Mouse (Mus musculus): ENCODE results near the gene Pygo2. TPM values are rescaled to one million over a fixed set of nuclear protein-coding genes. Genes with fewer than 3 reads are reported as not detected.
A peak's percentile ranks its signal among the peaks of the same experiment; 100 is the strongest.

The Pygo2 gene
- total and polyA plus RNA-seq, 3 experiments = 12.5 to 15.3 (median 14.4) TPM

GRCm38 (mm10) chr3:89458372-89458964, 28.5 kb downstream of the Pygo2 start:
- no peak for DNase-seq
- Histone ChIP-seq H3K9ac (ENCODE audit: low read depth, low read length) (no peak overlapping the region), H3K79me2 (replicated peaks; ENCODE audit: control insufficient read depth, insufficient read depth, low read length) (no peaks in the 10 kb centered on the region), H3K27ac (peak overlapping the region; percentile 59), H3K27me3 (ENCODE audit: control insufficient read depth, insufficient read depth, low read length) (no peaks in the 10 kb centered on the region), H3K4me3 (peak overlapping the region; percentile 72), H3K36me3 (ENCODE audit: control insufficient read depth, insufficient read depth, low read length) (no peaks in the 10 kb centered on the region; the same call in 1 of the 2 replicates), H3K4me1 (ENCODE audit: control insufficient read depth, insufficient read depth, low read length) (no peaks in the 10 kb centered on the region; the same call in 1 of the 2 replicates)
- 36% methylated on average over 13 of the region's 13 CpGs for WGBS
- intact Hi-C loops (cut with DNase I) = loop anchor here (2.0 to 5.0 kb wide), 4 partner anchors 28 to 269 kb away; partner anchors contain the start of genes Flad1 and Pygo2
- TF ChIP-seq CTCF (IDR thresholded peaks at IDR 0.05) = no peak
- TF ChIP-seq EP300 (IDR thresholded peaks at IDR 0.05; ENCODE audit: insufficient read depth, low read depth, low read length) = no peak
- no peak for TF ChIP-seq POLR2A (IDR thresholded peaks at IDR 0.05; ENCODE audit: insufficient read depth, low read depth, low read length)

DNA sequence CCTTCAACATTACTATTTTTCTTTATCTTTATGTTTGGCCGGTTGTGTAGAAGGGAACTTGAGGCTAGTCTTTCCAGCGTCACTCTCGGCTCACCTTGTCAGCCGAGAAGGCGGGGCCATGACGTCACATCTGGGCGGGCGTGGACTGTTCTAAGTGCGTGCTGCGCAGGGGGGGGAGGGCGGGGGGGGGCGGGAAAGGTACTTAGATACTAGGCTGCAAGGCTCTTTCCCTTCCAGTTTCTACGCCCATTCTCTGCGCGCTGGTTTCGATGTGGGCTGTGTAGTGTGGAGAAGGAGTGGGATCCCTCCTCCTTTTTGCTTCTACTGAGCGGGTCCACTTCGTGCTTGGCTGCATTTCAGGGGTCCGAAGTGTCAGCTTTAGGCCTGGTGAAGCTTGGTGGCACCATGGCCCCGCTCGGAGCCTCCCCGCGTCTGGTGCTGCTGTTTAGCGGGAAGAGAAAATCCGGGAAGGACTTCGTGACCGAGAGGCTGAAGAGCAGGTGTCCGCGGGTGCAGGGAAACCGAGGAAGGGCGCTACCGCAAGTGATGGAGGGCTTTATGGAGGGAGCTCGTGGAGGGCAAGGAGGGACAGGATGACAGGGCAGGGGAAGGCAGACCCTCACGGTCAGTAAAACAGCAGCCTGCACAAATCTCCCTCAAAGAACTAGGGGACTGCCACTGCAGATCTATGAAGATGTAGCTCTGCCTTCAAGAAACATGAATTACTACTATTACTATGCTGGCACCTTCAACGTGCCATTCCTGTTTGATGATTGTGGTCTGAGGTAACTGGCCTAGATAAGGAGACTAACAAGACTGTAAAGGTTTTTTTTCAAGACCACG, 29.2 kb downstream of the Pygo2 start:
- Histone ChIP-seq H3K9ac (ENCODE audit: low read depth, low read length) (peak overlapping the region; percentile 64), H3K79me2 (replicated peaks; ENCODE audit: control insufficient read depth, insufficient read depth, low read length) (no peaks in the 10 kb centered on the region), H3K27ac (peak overlapping the region; percentile 59), H3K27me3 (ENCODE audit: control insufficient read depth, insufficient read depth, low read length) (no peaks in the 10 kb centered on the region), H3K4me3 (peak overlapping the region; percentile 72), H3K4me1 (ENCODE audit: control insufficient read depth, insufficient read depth, low read length) (no peaks in the 10 kb centered on the region; the same call in 1 of the 2 replicates), H3K36me3 (ENCODE audit: control insufficient read depth, insufficient read depth, low read length) (no peaks in the 10 kb centered on the region; the same call in 1 of the 2 replicates)
- intact Hi-C loops (cut with DNase I) = loop anchor here (2.0 to 5.0 kb wide), 4 partner anchors 28 to 268 kb away; partner anchors contain the start of genes Flad1 and Pygo2
- 1% methylated on average over 36 of the region's 36 CpGs for WGBS
- DNase-seq = peak; percentile 90 to 94
- TF ChIP-seq POLR2A (IDR thresholded peaks at IDR 0.05; ENCODE audit: insufficient read depth, low read depth, low read length) (peak; percentile 62; the same call in 1 of the 2 replicates), CTCF (IDR thresholded peaks at IDR 0.05) (no peak)

GRCm38 (mm10) chr3:89468268-89468667, 38.3 kb downstream of the Pygo2 start:
- TF ChIP-seq CTCF (IDR thresholded peaks at IDR 0.05) (no peak), EP300 (IDR thresholded peaks at IDR 0.05; ENCODE audit: insufficient read depth, low read depth, low read length) (no peak), POLR2A (IDR thresholded peaks at IDR 0.05; ENCODE audit: insufficient read depth, low read depth, low read length) (no peak)
- no peak for DNase-seq
- WGBS = 60% methylated on average over 4 of the region's 4 CpGs
- Histone ChIP-seq H3K79me2 (replicated peaks; ENCODE audit: control insufficient read depth, insufficient read depth, low read length) (no peaks in the 10 kb centered on the region), H3K27me3 (ENCODE audit: control insufficient read depth, insufficient read depth, low read length) (no peaks in the 10 kb centered on the region), H3K4me1 (ENCODE audit: control insufficient read depth, insufficient read depth, low read length) (no peaks in the 10 kb centered on the region), H3K27ac (no peak overlapping the region), H3K4me3 (no peak overlapping the region), H3K36me3 (ENCODE audit: control insufficient read depth, insufficient read depth, low read length) (no peaks in the 10 kb centered on the region), H3K9ac (ENCODE audit: low read depth, low read length) (no peak overlapping the region)
- intact Hi-C loops (cut with DNase I) = no loop called here

DNA sequence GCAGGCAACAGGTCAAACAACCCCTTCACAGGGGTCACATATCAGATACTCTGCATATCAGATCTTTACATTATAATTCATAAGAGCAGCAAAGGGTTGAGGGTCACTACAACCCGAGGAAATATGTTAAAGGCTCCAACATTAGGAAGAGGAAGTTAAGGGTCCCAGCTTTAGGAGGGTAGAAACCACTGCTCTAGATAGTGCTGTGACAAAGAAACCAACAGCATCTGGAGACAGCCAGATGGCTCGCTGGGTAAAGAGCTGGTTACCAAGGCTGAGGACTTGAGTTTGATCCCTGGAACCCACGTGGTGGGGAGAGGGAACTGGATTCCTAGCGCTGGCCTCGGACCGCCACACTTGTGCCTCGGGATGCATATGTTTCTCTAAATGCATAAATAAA, 42.3 kb downstream of the Pygo2 start:
- H3K4me3 ChIP-seq = no peak overlapping the region
- DNase-seq = no peak
- intact Hi-C loops (cut with DNase I) = no loop called here
- H3K27ac ChIP-seq = no peak overlapping the region
- no peak for TF ChIP-seq EP300 (IDR thresholded peaks at IDR 0.05; ENCODE audit: insufficient read depth, low read depth, low read length)
- TF ChIP-seq POLR2A (IDR thresholded peaks at IDR 0.05; ENCODE audit: insufficient read depth, low read depth, low read length) = no peak
- TF ChIP-seq CTCF (IDR thresholded peaks at IDR 0.05) = no peak
- H3K4me1 ChIP-seq (ENCODE audit: control insufficient read depth, insufficient read depth, low read length) = no peaks in the 10 kb centered on the region
- H3K36me3 ChIP-seq (ENCODE audit: control insufficient read depth, insufficient read depth, low read length) = no peaks in the 10 kb centered on the region
- H3K79me2 ChIP-seq (replicated peaks; ENCODE audit: control insufficient read depth, insufficient read depth, low read length) = no peaks in the 10 kb centered on the region
- 75% methylated on average over 7 of the region's 7 CpGs for WGBS
- no peaks in the 10 kb centered on the region for H3K27me3 ChIP-seq (ENCODE audit: control insufficient read depth, insufficient read depth, low read length)
- H3K9ac ChIP-seq (ENCODE audit: low read depth, low read length) = no peak overlapping the region

DNA sequence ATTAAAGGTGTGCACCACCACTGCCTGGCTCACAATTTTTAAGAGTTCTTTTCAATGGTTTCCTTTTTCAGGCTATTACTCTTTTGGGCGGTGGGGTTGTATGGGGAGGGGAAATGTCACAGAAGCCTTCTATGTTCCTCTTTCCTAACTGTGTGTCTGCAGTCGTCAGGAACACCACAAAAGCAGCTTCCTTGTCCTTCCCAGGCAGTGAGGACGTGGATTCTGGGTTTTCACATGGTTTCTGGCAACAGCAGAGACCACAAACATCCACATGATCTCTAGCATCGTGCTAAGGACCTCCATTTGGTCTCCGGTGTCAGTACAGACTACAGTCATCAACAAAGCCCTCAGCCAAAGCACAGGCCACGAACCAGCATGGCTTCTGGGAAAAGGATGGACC, 43.8 kb downstream of the Pygo2 start:
- TF ChIP-seq POLR2A (IDR thresholded peaks at IDR 0.05; ENCODE audit: insufficient read depth, low read depth, low read length) (no peak), EP300 (IDR thresholded peaks at IDR 0.05; ENCODE audit: insufficient read depth, low read depth, low read length) (no peak), CTCF (IDR thresholded peaks at IDR 0.05) (no peak)
- 77% methylated on average over 6 of the region's 6 CpGs for WGBS
- Histone ChIP-seq H3K36me3 (ENCODE audit: control insufficient read depth, insufficient read depth, low read length) (no peaks in the 10 kb centered on the region), H3K79me2 (replicated peaks; ENCODE audit: control insufficient read depth, insufficient read depth, low read length) (no peaks in the 10 kb centered on the region), H3K4me3 (no peak overlapping the region), H3K27me3 (ENCODE audit: control insufficient read depth, insufficient read depth, low read length) (no peaks in the 10 kb centered on the region), H3K9ac (ENCODE audit: low read depth, low read length) (no peak overlapping the region), H3K4me1 (ENCODE audit: control insufficient read depth, insufficient read depth, low read length) (no peaks in the 10 kb centered on the region), H3K27ac (no peak overlapping the region)
- no peak for DNase-seq
- intact Hi-C loops (cut with DNase I) = no loop called here

DNA sequence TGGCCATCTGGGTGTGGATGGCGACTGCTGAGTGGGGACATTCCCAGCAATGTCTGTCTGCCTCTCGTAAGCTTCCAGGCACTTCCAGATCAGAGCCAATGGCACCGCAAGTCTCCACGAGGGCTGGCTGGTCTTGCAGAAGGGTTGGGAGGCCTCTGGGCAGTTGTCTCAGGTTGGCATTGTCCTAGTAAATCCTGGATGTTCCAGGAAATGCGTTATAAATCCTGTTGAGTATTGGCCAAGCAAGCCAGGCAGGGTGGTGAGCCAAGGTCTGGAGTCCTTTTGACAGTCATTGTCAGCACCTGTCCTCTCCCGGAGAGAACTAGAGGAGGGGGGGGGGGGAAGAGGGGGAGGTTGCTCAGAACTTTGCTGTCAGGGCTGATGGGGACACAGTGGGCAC, 49.0 kb downstream of the Pygo2 start:
- intact Hi-C loops (cut with DNase I) = no loop called here
- no peak for DNase-seq
- Histone ChIP-seq H3K79me2 (replicated peaks; ENCODE audit: control insufficient read depth, insufficient read depth, low read length) (no peaks in the 10 kb centered on the region), H3K4me3 (no peak overlapping the region), H3K9ac (ENCODE audit: low read depth, low read length) (no peak overlapping the region), H3K27ac (no peak overlapping the region), H3K27me3 (ENCODE audit: control insufficient read depth, insufficient read depth, low read length) (no peaks in the 10 kb centered on the region), H3K4me1 (ENCODE audit: control insufficient read depth, insufficient read depth, low read length) (no peaks in the 10 kb centered on the region), H3K36me3 (ENCODE audit: control insufficient read depth, insufficient read depth, low read length) (no peaks in the 10 kb centered on the region)
- 63% methylated on average over 6 of the region's 6 CpGs for WGBS
- TF ChIP-seq EP300 (IDR thresholded peaks at IDR 0.05; ENCODE audit: insufficient read depth, low read depth, low read length) (no peak), CTCF (IDR thresholded peaks at IDR 0.05) (no peak), POLR2A (IDR thresholded peaks at IDR 0.05; ENCODE audit: insufficient read depth, low read depth, low read length) (no peak)

All from heart, adult 2 months (tissue).